Mouse (Mus musculus) cerebellum, adult 2 months (tissue): ENCODE results near the gene Gm8922. TPM values are rescaled to one million over a fixed set of nuclear protein-coding genes. Genes with fewer than 3 reads are reported as not detected.
"Not testable (repeated sequence)": the region's sequence is repeated elsewhere in the genome, so short reads cannot be mapped to it uniquely, and the experiment has no call there.

Source experiments
- DNase-seq, 2 experiments: peaks; one replicate each; pipeline ENCODE4 v3.0.0; 2021
- H3K27ac ChIP-seq: fragments of 200-500 bp; 2 replicates; pipeline ENCODE4 v1.5.1; 2012; ENCODE audit warnings: low read length, control low read depth, inconsistent platforms; ENCODE audit not compliant: insufficient read depth
- H3K27me3 ChIP-seq: fragments of 200-500 bp; 2 replicates; pipeline ENCODE4 v1.6.1; 2012; ENCODE audit warnings: inconsistent platforms, mild to moderate bottlenecking, low read length, moderate library complexity; ENCODE audit not compliant: control insufficient read depth, insufficient read depth
- H3K4me1 ChIP-seq: fragments of 200-500 bp; 2 replicates; pipeline ENCODE4 v1.6.1; 2011; ENCODE audit warnings: low read length; ENCODE audit not compliant: control insufficient read depth, insufficient read depth
- H3K4me3 ChIP-seq: fragments of 200-500 bp; replicated peaks from 2 replicates; pipeline ENCODE3; 2011; ENCODE audit warnings: mild to moderate bottlenecking, low read depth, low read length, control low read depth; ENCODE audit not compliant: insufficient read depth
- WGBS: fragments of 180-500 bp; shearing (Covaris S2); methylation state at CpG from one replicate; pipeline ENCODE4 v1.1.7; 2018; 5-methylcytosine and 5-hydroxymethylcytosine counted together
- polyA plus RNA-seq: library from polyadenylated mRNA; depleted of rRNA; stranded (reverse); fragments of >200 nt; gene quantifications from 2 replicates; pipeline ENCODE4 v1.2.3, GENCODE M21; 2012; rRNA removed

Gene Gm8922
- not detected in 2 replicates for polyA plus RNA-seq

GRCm38 (mm10) chr5:11681659-11682058 lies at the start of gene Gm8922:
TSS of gene Gm8922 (plus strand) at chr5:11681959.
- not testable (repeated sequence) for H3K27me3 ChIP-seq, H3K4me1 ChIP-seq, H3K27ac ChIP-seq, H3K4me3 ChIP-seq, DNase-seq
- no CpG with 5 or more reads among the region's 2 CpGs for WGBS

Other genes with a start within 250 kb of the Gm8922 start
- gene Gm8906, start 179.3 kb upstream of the Gm8922 start, polyA plus RNA-seq: not detected in 2 replicates
- not detected in 2 replicates for gene Gm6460, start 87.0 kb upstream of the Gm8922 start, polyA plus RNA-seq
- gene Gm8926, start 88.6 kb downstream of the Gm8922 start, polyA plus RNA-seq: not detected in 2 replicates
- not detected in 2 replicates for gene Gm6465, start 163.6 kb downstream of the Gm8922 start, polyA plus RNA-seq
- not detected in 2 replicates for gene 4933402N22Rik, start 236.1 kb downstream of the Gm8922 start, polyA plus RNA-seq